Mouse (Mus musculus) 416B (cell line): ENCODE measurements around the gene Mepce.
"Not testable (repeated sequence)": the region's sequence is repeated elsewhere in the genome, so short reads cannot be mapped to it uniquely, and the experiment has no call there.

Experiments used
- DNase-seq: peaks from one replicate; pipeline ENCODE4 v3.0.0; 2011; ENCODE audit warnings: low read depth

Mepce gene

GRCm38 (mm10) chr5:137787151-137787928 lies at the start of gene Mepce, which contains the start of gene Zcwpw1:
Gene Mepce, minus strand, starts transcription at chr5:137787655.
Gene Zcwpw1, plus strand, starts transcription at chr5:137787798.
- DNase-seq, result peak; percentile 98

GRCm38 (mm10) chr5:137837110-137837509 lies 49.7 kb upstream of the Mepce start:
- DNase-seq, result not testable (repeated sequence)

- DNase-seq, result no peak
Measured at GRCm38 (mm10) chr5:137836611-137837010, 49.2 kb upstream of the Mepce start.

- not testable (repeated sequence) for DNase-seq
Measured at GRCm38 (mm10) chr5:137835966-137836520, 48.6 kb upstream of the Mepce start, which contains the start of gene Pilra. Gene Pilra, minus strand, starts transcription at chr5:137836281.

- no peak for DNase-seq
Measured at GRCm38 (mm10) chr5:137833500-137833899, 46.0 kb upstream of the Mepce start.

- peak; percentile 9 for DNase-seq
Measured at GRCm38 (mm10) chr5:137831506-137831905, 44.1 kb upstream of the Mepce start.

GRCm38 (mm10) chr5:137831106-137831505 lies 43.7 kb upstream of the Mepce start:
- no peak for DNase-seq

- DNase-seq, result peak; percentile 14
Measured at GRCm38 (mm10) chr5:137830238-137830637, 42.8 kb upstream of the Mepce start.

GRCm38 (mm10) chr5:137828694-137829093 lies 41.2 kb upstream of the Mepce start:
- DNase-seq, result peak; percentile 54

- DNase-seq, result no peak
Measured at GRCm38 (mm10) chr5:137826421-137826820, 39.0 kb upstream of the Mepce start.

GRCm38 (mm10) chr5:137825971-137826370 lies 38.5 kb upstream of the Mepce start:
- no peak for DNase-seq

GRCm38 (mm10) chr5:137825030-137825429 lies 37.6 kb upstream of the Mepce start:
- no peak for DNase-seq

GRCm38 (mm10) chr5:137823455-137824045 lies 36.1 kb upstream of the Mepce start:
- DNase-seq, result no peak

GRCm38 (mm10) chr5:137822602-137823001 lies 35.1 kb upstream of the Mepce start:
- no peak for DNase-seq

GRCm38 (mm10) chr5:137822126-137822525 lies 34.7 kb upstream of the Mepce start:
- DNase-seq, result no peak

- peak; percentile 37 for DNase-seq
Measured at GRCm38 (mm10) chr5:137817466-137818222, 30.2 kb upstream of the Mepce start.

GRCm38 (mm10) chr5:137808316-137808715 lies 20.9 kb upstream of the Mepce start:
- DNase-seq, result no peak

- DNase-seq, result no peak
Measured at GRCm38 (mm10) chr5:137806158-137806557, 18.7 kb upstream of the Mepce start.

GRCm38 (mm10) chr5:137800917-137801316 lies 13.5 kb upstream of the Mepce start:
- DNase-seq, result peak; percentile 36

GRCm38 (mm10) chr5:137796606-137797005 lies 9.2 kb upstream of the Mepce start:
- DNase-seq, result no peak

GRCm38 (mm10) chr5:137791553-137791952 lies 4.1 kb upstream of the Mepce start:
- DNase-seq, result peak; percentile 53

GRCm38 (mm10) chr5:137788946-137789531 lies 1.6 kb upstream of the Mepce start:
- no peak for DNase-seq
